Mouse (Mus musculus) heart, embryonic 16.5 days (tissue): Measurements from ENCODE around the gene Rph3al. TPM values are rescaled to one million over a fixed set of nuclear protein-coding genes. Genes with fewer than 3 reads are reported as not detected.
A peak's percentile ranks its signal among the peaks of the same experiment; 100 is the strongest.

Source experiments
- ATAC-seq: fragments of 200-750 bp; cut with Nextera tagmentation; replicated peaks from 2 replicates; pipeline ENCODE4 v1.8.0; 2017; ENCODE audit warnings: moderate number of reproducible peaks; ENCODE audit not compliant: insufficient read depth, low FRiP score; ENCODE audit errors: extremely low read depth
- H3K27ac ChIP-seq: fragments of 300-500 bp; sonication (generic); 2 replicates; pipeline ENCODE4 v1.5.1; 2014; ENCODE audit warnings: mild to moderate bottlenecking, low read length, control low read depth, moderate library complexity
- H3K27me3 ChIP-seq: fragments of 300-500 bp; sonication (generic); 2 replicates; pipeline ENCODE4 v1.6.1; 2014; ENCODE audit warnings: low read length, mixed read lengths; ENCODE audit not compliant: control insufficient read depth, insufficient read depth
- H3K36me3 ChIP-seq: fragments of 300-500 bp; sonication (generic); 2 replicates; pipeline ENCODE4 v1.6.1; 2014; ENCODE audit not compliant: control insufficient read depth, insufficient read depth
- H3K4me1 ChIP-seq: fragments of 300-500 bp; sonication (generic); 2 replicates; pipeline ENCODE4 v1.6.1; 2014; ENCODE audit warnings: low read length, mixed read lengths; ENCODE audit not compliant: control insufficient read depth, insufficient read depth
- H3K4me2 ChIP-seq: fragments of 300-500 bp; sonication (generic); 2 replicates; pipeline ENCODE4 v1.6.1; 2014; ENCODE audit warnings: low read depth, mild to moderate bottlenecking, control low read depth, low read length
- H3K4me3 ChIP-seq: fragments of 300-500 bp; sonication (generic); 2 replicates; pipeline ENCODE4 v1.5.1; 2014; ENCODE audit warnings: mild to moderate bottlenecking, control low read depth, low read length
- H3K9ac ChIP-seq: fragments of 300-500 bp; sonication (generic); 2 replicates; pipeline ENCODE4 v1.6.1; 2014; ENCODE audit warnings: low read length, control low read depth
- H3K9me3 ChIP-seq: fragments of 300-500 bp; sonication (generic); replicated peaks from 2 replicates; pipeline ENCODE4 v1.6.1; 2016; ENCODE audit warnings: low read length; ENCODE audit not compliant: control insufficient read depth
- WGBS: fragments of 180-500 bp; shearing (Covaris S2); extraction: QIAGEN DNeasy Blood & Tissue Kit; methylation state at CpG from one replicate; pipeline ENCODE4 v1.1.7; 2014; 5-methylcytosine and 5-hydroxymethylcytosine counted together
- polyA plus RNA-seq: library from polyadenylated mRNA; unstranded; fragments of >200 nt; fragmentation: Nextera tagmentation; extraction: Ambion mirVana; gene quantifications from 2 replicates; pipeline ENCODE4 v1.2.1, GENCODE M21; 2015

The Rph3al gene
- polyA plus RNA-seq, result 6.6 TPM in 2 replicates

- WGBS, result 53% methylated on average over 6 of the region's 6 CpGs
- H3K4me1 ChIP-seq, result peaks cover 44% of the 10 kb centered on the region
- no peaks in the 10 kb centered on the region for H3K27me3 ChIP-seq
- H3K4me3 ChIP-seq, result peak within 1 kb of the TSS; percentile 27
- peaks cover 6% of the 10 kb centered on the region; the same call in 1 of the 2 replicates for H3K9me3 ChIP-seq
- H3K27ac ChIP-seq, result peak within 1 kb of the TSS; percentile 76
- H3K9ac ChIP-seq, result peak within 1 kb of the TSS; percentile 50
- no peak for ATAC-seq
- peak within 1 kb of the TSS; percentile 46 for H3K4me2 ChIP-seq
- H3K36me3 ChIP-seq, result no peaks in the 10 kb centered on the region
Observed at GRCm38 (mm10) chr11:75938379-75938906, at the start of gene Rph3al. Gene Rph3al, minus strand, starts transcription at chr11:75938429.

DNA sequence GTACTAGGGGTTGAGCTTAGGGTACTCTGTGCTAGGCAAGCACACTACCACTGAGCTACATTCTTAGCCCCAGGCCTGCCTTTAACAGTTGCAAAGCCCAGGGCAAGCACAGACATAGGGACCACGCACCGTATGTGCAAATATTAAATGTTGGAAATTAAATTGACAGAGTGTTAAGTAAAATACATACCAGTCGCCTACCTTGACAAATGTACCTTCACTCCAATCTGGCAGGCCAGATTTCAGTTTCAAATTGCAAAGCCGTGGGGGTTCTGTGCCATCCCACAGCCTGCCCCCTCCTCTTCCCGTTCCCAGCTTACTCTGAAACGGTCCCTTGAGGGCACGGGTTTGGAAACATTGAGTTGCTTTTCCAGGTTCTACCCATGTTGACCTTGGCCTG lies 47.7 kb upstream of the Rph3al start:
- ATAC-seq, result no peak
- H3K27ac ChIP-seq, result no peak overlapping the region
- H3K9me3 ChIP-seq, result no peaks in the 10 kb centered on the region
- no peaks in the 10 kb centered on the region for H3K27me3 ChIP-seq
- no peaks in the 10 kb centered on the region for H3K4me1 ChIP-seq
- no peaks in the 10 kb centered on the region for H3K36me3 ChIP-seq
- WGBS, result 75% methylated on average over 7 of the region's 7 CpGs
- no peak overlapping the region for H3K4me3 ChIP-seq
- H3K9ac ChIP-seq, result no peak overlapping the region
- no peak overlapping the region for H3K4me2 ChIP-seq

GRCm38 (mm10) chr11:75984581-75984980 lies 46.4 kb upstream of the Rph3al start:
- no peaks in the 10 kb centered on the region for H3K4me1 ChIP-seq
- no peak overlapping the region for H3K4me2 ChIP-seq
- peaks cover under 1% of the 10 kb centered on the region; the same call in 1 of the 2 replicates for H3K27me3 ChIP-seq
- ATAC-seq, result no peak
- no peak overlapping the region for H3K4me3 ChIP-seq
- no peaks in the 10 kb centered on the region for H3K9me3 ChIP-seq
- no peak overlapping the region for H3K27ac ChIP-seq
- H3K9ac ChIP-seq, result no peak overlapping the region
- no peaks in the 10 kb centered on the region for H3K36me3 ChIP-seq
- 50% methylated on average over 1 of the region's 1 CpGs for WGBS

- no peak overlapping the region for H3K4me2 ChIP-seq
- H3K27me3 ChIP-seq, result peaks cover 2% of the 10 kb centered on the region; the same call in 1 of the 2 replicates
- no peaks in the 10 kb centered on the region for H3K4me1 ChIP-seq
- WGBS, result 71% methylated on average over 4 of the region's 4 CpGs
- H3K9me3 ChIP-seq, result no peaks in the 10 kb centered on the region
- no peak overlapping the region for H3K27ac ChIP-seq
- no peak for ATAC-seq
- H3K9ac ChIP-seq, result no peak overlapping the region
- H3K4me3 ChIP-seq, result no peak overlapping the region
- H3K36me3 ChIP-seq, result no peaks in the 10 kb centered on the region
Observed at GRCm38 (mm10) chr11:75983194-75983593, 45.0 kb upstream of the Rph3al start.

DNA sequence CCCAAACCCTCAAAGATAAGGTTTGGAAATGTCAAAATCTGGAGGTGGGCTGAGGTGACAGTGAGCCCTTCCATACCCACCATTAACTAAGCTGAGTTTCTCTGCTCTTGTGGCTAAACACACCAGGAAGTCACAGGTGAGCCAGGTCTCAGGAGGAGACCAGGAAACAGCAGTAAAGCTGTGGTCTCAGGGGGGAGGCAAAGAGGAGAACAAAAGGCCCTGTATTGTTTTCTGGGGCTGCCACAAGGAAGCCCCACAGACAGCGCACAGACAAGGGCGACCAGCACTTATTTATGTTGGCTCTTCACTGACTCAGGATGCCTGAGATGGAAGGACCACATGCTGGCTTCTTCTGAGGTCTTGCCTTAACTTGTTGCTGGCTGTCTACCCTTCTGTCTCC lies 42.2 kb upstream of the Rph3al start:
- no peaks in the 10 kb centered on the region for H3K36me3 ChIP-seq
- no peak for ATAC-seq
- WGBS, result 38% methylated on average over 2 of the region's 2 CpGs
- no peak overlapping the region for H3K4me3 ChIP-seq
- no peaks in the 10 kb centered on the region for H3K9me3 ChIP-seq
- no peaks in the 10 kb centered on the region for H3K4me1 ChIP-seq
- H3K4me2 ChIP-seq, result no peak overlapping the region
- no peak overlapping the region for H3K9ac ChIP-seq
- H3K27me3 ChIP-seq, result peaks cover 2% of the 10 kb centered on the region; the same call in 1 of the 2 replicates
- H3K27ac ChIP-seq, result no peak overlapping the region

DNA sequence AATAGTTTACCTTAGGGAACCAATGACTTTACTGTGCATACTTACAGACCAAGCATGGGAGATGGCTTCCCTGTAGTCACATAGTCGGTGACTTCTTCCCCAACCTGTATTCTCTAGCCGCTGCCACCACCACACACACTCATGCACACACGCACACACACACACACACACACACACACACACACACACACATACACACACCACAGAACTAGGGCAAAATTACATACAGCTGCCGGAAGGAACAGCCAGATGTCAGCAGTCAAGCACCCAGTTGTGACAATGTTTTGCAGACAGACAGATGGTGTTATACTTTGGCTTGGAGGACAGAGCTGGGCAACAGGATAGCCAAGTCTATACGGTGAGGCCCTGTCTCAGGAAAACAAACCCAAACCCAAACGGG lies 39.8 kb upstream of the Rph3al start:
- H3K36me3 ChIP-seq, result no peaks in the 10 kb centered on the region
- peaks cover 4% of the 10 kb centered on the region for H3K9me3 ChIP-seq
- H3K27ac ChIP-seq, result no peak overlapping the region
- ATAC-seq, result no peak
- WGBS, result 69% methylated on average over 6 of the region's 6 CpGs
- peaks cover 2% of the 10 kb centered on the region; the same call in 1 of the 2 replicates for H3K27me3 ChIP-seq
- H3K4me2 ChIP-seq, result no peak overlapping the region
- peaks cover 2% of the 10 kb centered on the region; the same call in 1 of the 2 replicates for H3K4me1 ChIP-seq
- no peak overlapping the region for H3K4me3 ChIP-seq
- no peak overlapping the region for H3K9ac ChIP-seq

GRCm38 (mm10) chr11:75976748-75977147 lies 38.5 kb upstream of the Rph3al start:
- Histone ChIP-seq H3K27me3 (peaks cover 2% of the 10 kb centered on the region; the same call in 1 of the 2 replicates), H3K36me3 (no peaks in the 10 kb centered on the region), H3K4me2 (no peak overlapping the region), H3K9ac (no peak overlapping the region), H3K9me3 (peaks cover 4% of the 10 kb centered on the region), H3K4me1 (peaks cover 2% of the 10 kb centered on the region; the same call in 1 of the 2 replicates), H3K27ac (no peak overlapping the region), H3K4me3 (no peak overlapping the region)
- WGBS, result 57% methylated on average over 8 of the region's 8 CpGs
- peak; percentile 41; the same call in 1 of the 2 replicates for ATAC-seq

- Histone ChIP-seq H3K4me3 (no peak overlapping the region), H3K4me2 (no peak overlapping the region), H3K9me3 (peaks cover 4% of the 10 kb centered on the region), H3K27me3 (peaks cover 3% of the 10 kb centered on the region), H3K27ac (no peak overlapping the region), H3K36me3 (no peaks in the 10 kb centered on the region), H3K9ac (no peak overlapping the region), H3K4me1 (peaks cover 2% of the 10 kb centered on the region; the same call in 1 of the 2 replicates)
- no peak for ATAC-seq
- WGBS, result 92% methylated on average over 1 of the region's 1 CpGs
Observed at GRCm38 (mm10) chr11:75973988-75974387, 35.8 kb upstream of the Rph3al start.

DNA sequence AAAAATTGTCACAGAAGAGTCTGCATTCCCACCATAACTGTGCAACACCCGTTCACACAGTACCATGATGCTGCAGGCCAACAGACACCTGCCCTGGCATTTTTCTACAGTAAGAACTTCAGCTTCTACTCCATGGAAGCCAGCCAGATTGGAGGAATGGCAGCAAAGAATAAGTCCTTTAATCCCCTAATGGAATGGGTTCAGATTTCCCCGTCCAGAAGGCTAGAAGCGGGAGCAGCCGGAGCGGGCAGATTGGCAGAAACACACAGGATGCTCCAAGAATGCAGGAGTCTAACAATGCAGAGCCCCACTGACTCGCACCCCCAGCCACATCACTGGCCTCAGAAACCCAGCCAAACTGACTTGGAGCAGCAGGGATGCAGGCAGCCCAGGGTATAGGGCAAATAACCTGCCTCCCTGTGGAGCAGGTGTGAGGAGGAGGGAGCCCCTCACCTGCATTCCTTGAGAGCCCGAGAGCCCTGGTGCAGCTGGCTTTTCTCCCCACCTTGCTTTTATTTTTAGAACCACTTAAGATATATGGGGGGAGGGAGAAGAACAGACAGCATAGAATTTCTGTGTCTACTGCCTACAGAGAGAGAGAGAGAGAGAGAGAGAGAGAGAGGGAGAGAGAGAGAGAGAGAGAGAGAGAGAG lies 34.8 kb upstream of the Rph3al start:
- no peak for ATAC-seq
- no peaks in the 10 kb centered on the region for H3K36me3 ChIP-seq
- H3K4me2 ChIP-seq, result no peak overlapping the region
- H3K9ac ChIP-seq, result no peak overlapping the region
- H3K4me3 ChIP-seq, result no peak overlapping the region
- peaks cover 2% of the 10 kb centered on the region; the same call in 1 of the 2 replicates for H3K4me1 ChIP-seq
- H3K27ac ChIP-seq, result no peak overlapping the region
- 21% methylated on average over 7 of the region's 7 CpGs for WGBS
- H3K9me3 ChIP-seq, result peaks cover 4% of the 10 kb centered on the region
- H3K27me3 ChIP-seq, result peaks cover 12% of the 10 kb centered on the region
